In genomic region chr1:155529120-155529963, GRCm38 (mm10) we compare ENCODE assay signal across 11 mouse cellular contexts. TPM values are rescaled to one million over a fixed set of nuclear protein-coding genes. Genes with fewer than 3 reads are reported as not detected.
DNase-seq lines count a peak whose midpoint lies in the region; ATAC-seq lines count a peak whose summit lies in the region.
"Had no signal": no experiment of that assay in that cellular context is flagged by ENCODE, and none has a peak within 500 bp of the region (broad histone marks: within the 10 kb centered on the region; RNA-seq: fewer than 3 reads in every experiment).

No protein-coding gene starts in this region.

- no peak for ATAC-seq in hindbrain, embryonic 11.5 days (ENCODE audit: low FRiP score)
- ATAC-seq in forebrain, embryonic 13.5 days: peak; percentile 51
- ATAC-seq in midbrain, embryonic 15.5 days (replicated peaks): peak; percentile 64

- 78% methylated on average over 19 of the region's 19 CpGs for WGBS in hindbrain, embryonic 10.5 days
- WGBS in hindbrain, embryonic 11.5 days: 72% methylated on average over 19 of the region's 19 CpGs
- WGBS in forebrain, embryonic 13.5 days: 71% methylated on average over 19 of the region's 19 CpGs
- WGBS in midbrain, embryonic 15.5 days: 68% methylated on average over 19 of the region's 19 CpGs

- H3K9ac ChIP-seq in hindbrain, embryonic 11.5 days (ENCODE audit: low read depth, low read length): no peak overlapping the region
- no peak overlapping the region for H3K9ac ChIP-seq in forebrain, embryonic 13.5 days
- no peak overlapping the region for H3K9ac ChIP-seq in midbrain, embryonic 15.5 days

- no peak overlapping the region for H3K4me2 ChIP-seq in hindbrain, embryonic 11.5 days (replicated peaks; ENCODE audit: low read depth, low read length)
- peak overlapping the region; percentile 4 for H3K4me2 ChIP-seq in forebrain, embryonic 13.5 days
- H3K4me2 ChIP-seq in midbrain, embryonic 15.5 days: 0 out of 2 replicates have a peak overlapping the region, but pooled peaks have one; percentile 2
- H3K4me2 ChIP-seq: liver, embryonic 11.5 days had no signal

- peaks cover 33% of the 10 kb centered on the region for H3K27me3 ChIP-seq in hindbrain, embryonic 10.5 days (ENCODE audit: insufficient read depth, poor library complexity, severe bottlenecking)
- no peaks in the 10 kb centered on the region; the same call in 1 of the 2 replicates for H3K27me3 ChIP-seq in hindbrain, embryonic 11.5 days (ENCODE audit: control insufficient read depth, insufficient read depth, low read length)
- H3K27me3 ChIP-seq in forebrain, embryonic 13.5 days: no peaks in the 10 kb centered on the region
- H3K27me3 ChIP-seq in midbrain, embryonic 15.5 days (replicated peaks): no peaks in the 10 kb centered on the region

- peaks cover 66% of the 10 kb centered on the region for H3K4me1 ChIP-seq in hindbrain, embryonic 10.5 days (replicated peaks)
- peaks cover 9% of the 10 kb centered on the region for H3K4me1 ChIP-seq in hindbrain, embryonic 11.5 days (replicated peaks; ENCODE audit: control insufficient read depth, insufficient read depth, low read length)
- peaks cover 50% of the 10 kb centered on the region for H3K4me1 ChIP-seq in forebrain, embryonic 13.5 days
- H3K4me1 ChIP-seq in midbrain, embryonic 15.5 days: peaks cover 35% of the 10 kb centered on the region

- peak overlapping the region; percentile 7; the same call in 1 of the 2 replicates for H3K4me3 ChIP-seq in hindbrain, embryonic 10.5 days
- no peak overlapping the region for H3K4me3 ChIP-seq in hindbrain, embryonic 11.5 days (ENCODE audit: low read depth, low read length)
- no peak overlapping the region for H3K4me3 ChIP-seq in forebrain, embryonic 13.5 days
- no peak overlapping the region for H3K4me3 ChIP-seq in midbrain, embryonic 15.5 days

- H3K27ac ChIP-seq in hindbrain, embryonic 10.5 days: peak overlapping the region; percentile 82
- no peak overlapping the region for H3K27ac ChIP-seq in hindbrain, embryonic 11.5 days (ENCODE audit: low read depth, low read length)
- peak overlapping the region; percentile 79 for H3K27ac ChIP-seq in forebrain, embryonic 13.5 days
- peak overlapping the region; percentile 31 for H3K27ac ChIP-seq in midbrain, embryonic 15.5 days

- H3K36me3 ChIP-seq in hindbrain, embryonic 10.5 days: no peaks in the 10 kb centered on the region
- no peaks in the 10 kb centered on the region for H3K36me3 ChIP-seq in hindbrain, embryonic 11.5 days (ENCODE audit: control insufficient read depth, insufficient read depth, low read length)
- no peaks in the 10 kb centered on the region for H3K36me3 ChIP-seq in forebrain, embryonic 13.5 days (ENCODE audit: poor library complexity, severe bottlenecking)
- no peaks in the 10 kb centered on the region for H3K36me3 ChIP-seq in midbrain, embryonic 15.5 days (replicated peaks)

- DNase-seq in hindbrain, embryonic 10.5 days (ENCODE audit: low spot score): no peak
- no peak for DNase-seq in hindbrain, embryonic 11.5 days (ENCODE audit: low spot score)
- peak; percentile 37 for DNase-seq in adrenal gland, postnatal 25 days
- no peak for DNase-seq in urinary bladder, postnatal 36 days (ENCODE audit: low spot score in 2 of 2)
- DNase-seq in urinary bladder, adult 2 months (ENCODE audit: low spot score): no peak
- DNase-seq: gastrocnemius, postnatal 36 days; kidney, postnatal 36 days; thymus, adult 18-20 months had no signal

- peaks cover under 1% of the 10 kb centered on the region; the same call in 1 of the 2 replicates for H3K9me3 ChIP-seq in hindbrain, embryonic 10.5 days
- no peaks in the 10 kb centered on the region for H3K9me3 ChIP-seq in hindbrain, embryonic 11.5 days (ENCODE audit: control insufficient read depth, low read length)
- H3K9me3 ChIP-seq in forebrain, embryonic 13.5 days (replicated peaks): no peaks in the 10 kb centered on the region
- no peaks in the 10 kb centered on the region for H3K9me3 ChIP-seq in midbrain, embryonic 15.5 days

RNA-seq across cellular contexts. Expression of gene Acbd6, which starts 28.6 kb away (rescaled TPM):
- polyA plus RNA-seq in hindbrain, embryonic 10.5 days (2016; fragmentation: Nextera tagmentation; extraction: Ambion mirVana): 72.8 and 83.6 TPM in 2 replicates
- polyA plus RNA-seq in hindbrain, embryonic 11.5 days (2014; fragmentation: Nextera tagmentation; extraction: Ambion mirVana): 70.9 and 79.9 TPM in 2 replicates
- total RNA-seq in adrenal gland, postnatal 25 days (2021): 64.9 and 81.0 TPM in 2 replicates
- polyA plus RNA-seq in forebrain, embryonic 13.5 days (2015; fragmentation: Nextera tagmentation; extraction: Ambion mirVana): 74.2 and 84.3 TPM in 2 replicates
- polyA plus RNA-seq in midbrain, embryonic 15.5 days (2015; fragmentation: Nextera tagmentation; extraction: Ambion mirVana): 89.3 and 93.8 TPM in 2 replicates
- polyA plus RNA-seq in urinary bladder, adult 2 months (2012; rRNA removed): 86.1 and 89.6 TPM in 2 replicates
